Mouse (Mus musculus) limb, embryonic 14.5 days (tissue): Measurements from ENCODE around the gene Pih1d1. TPM values are rescaled to one million over a fixed set of nuclear protein-coding genes. Genes with fewer than 3 reads are reported as not detected.

Source experiments
- ATAC-seq: fragments of 200-750 bp; cut with Nextera tagmentation; 2 replicates; pipeline ENCODE4 v1.8.0; 2017; ENCODE audit warnings: low read depth, moderate number of reproducible peaks, moderate TSS enrichment; ENCODE audit not compliant: low FRiP score
- DNase-seq: peaks from one replicate; pipeline ENCODE4 v3.0.0-alpha.2; 2015; ENCODE audit warnings: low spot score
- H3K27ac ChIP-seq: fragments of 300-500 bp; sonication (generic); replicated peaks from 2 replicates; pipeline ENCODE4 v1.5.1; 2014; ENCODE audit warnings: low read depth, mild to moderate bottlenecking, low read length, moderate library complexity, mixed read lengths
- H3K27me3 ChIP-seq: fragments of 300-500 bp; sonication (generic); 2 replicates; pipeline ENCODE4 v1.6.1; 2014; ENCODE audit warnings: low read length, mixed read lengths; ENCODE audit not compliant: control insufficient read depth, insufficient read depth
- H3K36me3 ChIP-seq: fragments of 300-500 bp; sonication (generic); 2 replicates; pipeline ENCODE4 v1.6.1; 2014; ENCODE audit warnings: mild to moderate bottlenecking, low read length, moderate library complexity, mixed read lengths; ENCODE audit not compliant: control insufficient read depth, insufficient read depth
- H3K4me1 ChIP-seq: fragments of 300-500 bp; sonication (generic); 2 replicates; pipeline ENCODE4 v1.6.1; 2014; ENCODE audit warnings: antibody characterized with exemption, low read length, mixed read lengths; ENCODE audit not compliant: control insufficient read depth, insufficient read depth
- H3K4me2 ChIP-seq: fragments of 300-500 bp; sonication (generic); replicated peaks from 2 replicates; pipeline ENCODE4 v1.6.1; 2014; ENCODE audit warnings: low read depth, mild to moderate bottlenecking, low read length, moderate library complexity; ENCODE audit not compliant: severe bottlenecking
- H3K4me3 ChIP-seq: fragments of 300-500 bp; sonication (generic); replicated peaks from 2 replicates; pipeline ENCODE4 v1.5.1; 2014; ENCODE audit warnings: low read length
- H3K9ac ChIP-seq: fragments of 300-500 bp; sonication (generic); 2 replicates; pipeline ENCODE4 v1.6.1; 2014; ENCODE audit warnings: mild to moderate bottlenecking, low read depth, low read length, moderate library complexity; ENCODE audit not compliant: severe bottlenecking
- H3K9me3 ChIP-seq: fragments of 300-500 bp; sonication (generic); 2 replicates; pipeline ENCODE4 v1.6.1; 2016; ENCODE audit warnings: low read length; ENCODE audit not compliant: control insufficient read depth
- POLR2A ChIP-seq: fragments of 200-500 bp; IDR thresholded peaks from 2 replicates; pipeline ENCODE4 v1.8.0; 2012; ENCODE audit warnings: inconsistent platforms, mild to moderate bottlenecking, moderate library complexity, borderline replicate concordance; ENCODE audit not compliant: insufficient read depth, insufficient read length; ENCODE audit errors: extremely low read depth
- WGBS: fragments of 180-500 bp; shearing (Covaris S2); extraction: QIAGEN DNeasy Blood & Tissue Kit; methylation state at CpG from one replicate; pipeline ENCODE4 v1.1.7; 2014; 5-methylcytosine and 5-hydroxymethylcytosine counted together
- polyA plus RNA-seq, 2 experiments: library from polyadenylated mRNA; depleted of rRNA in 1 of 2; stranded (reverse) in 1 of 2; unstranded in 1 of 2; fragments of >200 nt; fragmentation: Nextera tagmentation in 1 of 2; extraction: Ambion mirVana in 1 of 2; gene quantifications; 2 replicates each; pipeline versions ENCODE4 v1.2.1 to v1.2.3; 2012 to 2014

The Pih1d1 gene
- polyA plus RNA-seq, 2 experiments: 86.4 to 115 TPM

GRCm38 (mm10) chr7:45175929-45176328 lies 21.8 kb downstream of the Pih1d1 start:
- no peak overlapping the region for H3K27ac ChIP-seq
- DNase-seq (no peak), ATAC-seq (no peak)
- H3K9ac ChIP-seq: peak overlapping the region; percentile 7; the same call in 1 of the 2 replicates
- H3K4me1 ChIP-seq: no peaks in the 10 kb centered on the region
- H3K4me3 ChIP-seq: peak overlapping the region; percentile 22
- WGBS: 1% methylated on average over 22 of the region's 23 CpGs
- H3K27me3 ChIP-seq: peaks cover 70% of the 10 kb centered on the region
- no peaks in the 10 kb centered on the region for H3K9me3 ChIP-seq
- H3K4me2 ChIP-seq: peak overlapping the region; percentile 35
- no peak for TF ChIP-seq POLR2A
- H3K36me3 ChIP-seq: no peaks in the 10 kb centered on the region

DNA sequence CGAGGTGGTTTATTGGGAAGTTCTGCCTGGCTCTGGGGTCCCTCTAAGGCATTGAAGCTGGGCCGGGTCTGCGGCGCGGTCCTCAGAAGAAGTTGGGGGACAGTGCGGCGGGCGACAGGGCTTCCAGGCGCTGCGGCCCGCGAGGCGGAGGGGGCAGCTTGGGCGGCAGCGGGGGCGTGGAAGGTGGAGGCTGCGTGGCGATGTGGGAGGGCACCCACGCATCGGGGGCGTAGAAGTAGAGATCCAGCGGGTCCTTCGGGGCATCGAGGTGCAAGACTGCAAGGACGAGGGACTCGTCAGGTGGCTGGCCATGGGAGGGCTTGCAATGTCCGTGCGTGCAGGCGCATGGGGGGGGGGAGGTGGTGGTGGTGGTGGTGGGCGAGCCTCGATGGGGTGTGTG lies 22.3 kb downstream of the Pih1d1 start:
- no peaks in the 10 kb centered on the region for H3K9me3 ChIP-seq
- no peaks in the 10 kb centered on the region for H3K36me3 ChIP-seq
- TF ChIP-seq POLR2A: no peak
- DNase-seq (no peak), ATAC-seq (no peak)
- H3K4me3 ChIP-seq: peak overlapping the region; percentile 22
- peaks cover 74% of the 10 kb centered on the region for H3K27me3 ChIP-seq
- no peaks in the 10 kb centered on the region for H3K4me1 ChIP-seq
- H3K4me2 ChIP-seq: peak overlapping the region; percentile 35
- H3K9ac ChIP-seq: 0 out of 2 replicates have a peak overlapping the region, but pooled peaks have one; percentile 7
- no peak overlapping the region for H3K27ac ChIP-seq
- 4% methylated on average over 28 of the region's 31 CpGs for WGBS

DNA sequence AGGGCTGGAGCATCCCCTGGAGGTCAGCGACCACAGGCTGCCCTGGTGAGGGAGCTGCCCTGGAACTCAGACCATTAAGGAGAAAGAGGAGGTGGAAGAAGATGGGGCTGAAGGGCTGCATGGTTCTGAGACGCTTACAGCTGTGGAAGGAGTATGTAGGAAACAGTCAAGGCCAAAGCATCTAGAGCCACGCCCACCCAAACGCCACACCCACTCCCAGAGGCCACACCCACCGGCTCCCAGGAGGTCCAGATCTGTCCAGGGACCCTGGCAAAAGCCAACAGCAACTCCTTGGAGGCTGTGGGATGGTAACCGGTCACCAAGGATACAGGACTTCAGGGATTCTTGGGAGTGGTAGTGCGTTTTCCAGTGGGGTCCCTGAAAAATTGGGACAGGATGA lies 24.4 kb downstream of the Pih1d1 start:
- Histone ChIP-seq H3K4me3 (no peak overlapping the region), H3K36me3 (no peaks in the 10 kb centered on the region), H3K9me3 (no peaks in the 10 kb centered on the region), H3K4me1 (no peaks in the 10 kb centered on the region), H3K4me2 (no peak overlapping the region), H3K27ac (no peak overlapping the region), H3K9ac (no peak overlapping the region), H3K27me3 (peaks cover 96% of the 10 kb centered on the region)
- ATAC-seq (no peak), DNase-seq (no peak)
- 23% methylated on average over 7 of the region's 7 CpGs for WGBS
- TF ChIP-seq POLR2A: no peak

DNA sequence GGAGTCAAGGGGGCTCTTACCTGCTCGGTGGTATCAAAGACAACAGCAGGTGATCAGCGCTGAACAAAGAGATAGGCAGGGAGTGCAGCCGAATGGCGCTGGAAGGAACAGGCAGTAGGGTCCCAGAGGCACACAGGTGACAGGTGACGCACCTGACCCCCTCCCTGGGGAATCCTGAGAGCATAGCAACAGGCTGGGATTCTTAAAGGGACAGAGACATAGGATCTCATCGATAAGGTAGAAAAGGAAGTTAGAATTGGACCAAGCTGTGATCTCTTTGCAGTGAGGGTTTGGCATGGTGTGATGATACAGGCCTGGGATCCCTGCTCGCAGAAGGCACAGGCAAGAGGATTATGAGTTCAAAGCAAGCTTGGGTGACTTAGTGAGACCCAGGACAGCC lies 25.4 kb downstream of the Pih1d1 start, which contains the start of gene Gfy:
Gene Gfy, minus strand, starts transcription at position 101 of the 400 bp plus-strand sequence.
- DNase-seq (no peak), ATAC-seq (no peak)
- Histone ChIP-seq H3K9ac (no peak within 1 kb of the TSS), H3K4me2 (no peak within 1 kb of the TSS), H3K9me3 (no peaks in the 10 kb centered on the region), H3K27ac (no peak within 1 kb of the TSS), H3K27me3 (peaks cover 95% of the 10 kb centered on the region), H3K4me1 (no peaks in the 10 kb centered on the region), H3K36me3 (no peaks in the 10 kb centered on the region), H3K4me3 (no peak within 1 kb of the TSS)
- WGBS: 24% methylated on average over 7 of the region's 7 CpGs
- TF ChIP-seq POLR2A: no peak

DNA sequence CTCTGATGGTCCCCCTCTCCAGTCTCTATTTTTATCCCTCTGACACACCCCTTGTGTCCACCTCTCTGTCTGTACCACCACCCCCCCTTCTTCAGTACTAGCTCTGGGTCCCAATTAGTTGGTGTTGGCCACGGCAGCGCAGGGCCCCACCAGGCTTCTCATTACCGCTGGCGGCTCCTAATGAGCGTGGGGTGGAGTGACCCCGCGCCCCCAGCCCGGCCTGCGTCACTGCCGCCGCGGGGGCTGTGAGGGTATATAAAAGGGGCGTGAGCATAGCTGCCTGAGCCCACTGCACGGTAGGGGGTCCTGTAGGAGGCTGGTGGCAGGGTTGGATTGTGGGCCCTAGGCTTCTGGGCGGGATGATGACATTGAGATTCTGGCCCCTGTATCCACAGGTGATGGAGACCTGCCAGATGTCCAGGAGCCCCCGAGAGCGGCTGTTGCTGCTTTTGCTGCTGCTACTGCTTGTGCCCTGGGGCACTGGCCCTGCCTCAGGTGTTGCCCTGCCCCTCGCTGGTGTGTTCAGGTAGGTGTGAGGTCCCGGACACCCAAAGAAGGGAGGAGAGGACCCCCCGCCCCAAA lies 26.9 kb downstream of the Pih1d1 start, which contains the start of gene Pth2:
Gene Pth2, plus strand, starts transcription at position 100 of the 582 bp plus-strand sequence.
- Histone ChIP-seq H3K4me2 (0 out of 2 replicates have a peak within 1 kb of the TSS, but pooled peaks have one; percentile 3), H3K4me1 (no peaks in the 10 kb centered on the region), H3K9ac (no peak within 1 kb of the TSS), H3K27ac (no peak within 1 kb of the TSS), H3K36me3 (no peaks in the 10 kb centered on the region), H3K4me3 (no peak within 1 kb of the TSS), H3K27me3 (peaks cover 80% of the 10 kb centered on the region), H3K9me3 (no peaks in the 10 kb centered on the region)
- TF ChIP-seq POLR2A: no peak
- 10% methylated on average over 18 of the region's 20 CpGs for WGBS
- ATAC-seq (no peak), DNase-seq (no peak)
